Mouse (Mus musculus) left cerebral cortex, adult 2 months (tissue): Measurements from ENCODE around the gene Zfp989. TPM values are rescaled to one million over a fixed set of nuclear protein-coding genes. Genes with fewer than 3 reads are reported as not detected.
"Not testable (repeated sequence)": the region's sequence is repeated elsewhere in the genome, so short reads cannot be mapped to it uniquely, and the experiment has no call there.

ENCODE experiments used
- DNase-seq, 2 experiments: peaks; one replicate each; pipeline ENCODE4 v3.0.0; 2021 to 2022; ENCODE audit warnings: low spot score in 2 of 2, mixed read lengths in 1 of 2; ENCODE audit errors: extremely low spot score in 1 of 2
- H3K27ac ChIP-seq: fragments of 200-600 bp; 2 replicates; pipeline ENCODE4 v1.8.1; 2022
- H3K4me3 ChIP-seq: fragments of 200-600 bp; 2 replicates; pipeline ENCODE4 v1.8.1; 2022
- CTCF ChIP-seq: fragments of 200-600 bp; IDR thresholded peaks from 2 replicates; pipeline ENCODE4 v1.8.1; 2022; ENCODE audit warnings: antibody characterized with exemption, mild to moderate bottlenecking, moderate library complexity
- intact Hi-C: fragments of 180-260 bp; cut with DNase I; formaldehyde crosslinking; loops from one replicate; pipeline ENCODE4 v1.15.1; 2025
- long read RNA-seq, 2 experiments: library from polyadenylated mRNA; stranded (forward); transcript quantifications; one replicate each; pipeline ENCODE4 v2.0.0; 2021; ENCODE audit warnings: borderline mapping rate in 2 of 2
- total RNA-seq, 2 experiments: library from RNA; stranded (reverse); gene quantifications; 2 replicates each; pipeline ENCODE4 v1.2.3; 2021

Zfp989 gene
- not detected for total RNA-seq
- long read RNA-seq, experiment 1, result 0 reads
- long read RNA-seq, experiment 2, result 0 reads

- intact Hi-C loops, H3K4me3 ChIP-seq, DNase-seq, H3K27ac ChIP-seq: not testable (repeated sequence)
Measured at GRCm38 (mm10) chr4:146971757-146972156, at the start of gene Zfp989. Zfp989 (plus strand) TSS chr4:146971976.

GRCm38 (mm10) chr4:146932311-146933082 lies 39.3 kb upstream of the Zfp989 start:
- no peak for TF ChIP-seq CTCF
- no peak for DNase-seq
- intact Hi-C loops, result no loop called here
- Histone ChIP-seq H3K27ac (no peak overlapping the region), H3K4me3 (no peak overlapping the region)

- DNase-seq, H3K27ac ChIP-seq, intact Hi-C loops, H3K4me3 ChIP-seq: not testable (repeated sequence)
Measured at GRCm38 (mm10) chr4:146941691-146942090, 30.1 kb upstream of the Zfp989 start.

DNA sequence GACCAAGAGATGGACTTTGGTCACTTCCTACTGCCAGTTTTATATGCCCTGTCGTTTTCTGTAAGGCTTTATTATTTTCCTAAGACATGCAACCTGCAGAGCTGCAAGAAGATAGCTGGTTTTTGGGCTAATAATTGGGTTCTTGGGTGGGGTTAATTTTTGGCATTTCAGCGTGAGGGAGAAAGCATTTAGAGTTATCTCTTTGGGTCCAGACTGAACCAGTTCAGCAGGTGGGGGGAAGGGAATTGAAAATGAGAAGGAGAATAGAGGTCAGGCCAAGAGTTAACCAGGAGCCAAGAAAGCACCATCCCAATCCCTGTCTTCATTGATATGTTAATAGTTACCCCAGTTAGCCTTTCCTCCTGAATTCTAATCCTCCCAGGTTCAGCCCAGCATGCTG lies 4.8 kb downstream of the Zfp989 start:
- H3K4me3 ChIP-seq, H3K27ac ChIP-seq, DNase-seq, intact Hi-C loops: not testable (repeated sequence)

- H3K27ac ChIP-seq, H3K4me3 ChIP-seq, intact Hi-C loops, DNase-seq: not testable (repeated sequence)
Measured at GRCm38 (mm10) chr4:147018400-147018799, 46.6 kb downstream of the Zfp989 start.

DNA sequence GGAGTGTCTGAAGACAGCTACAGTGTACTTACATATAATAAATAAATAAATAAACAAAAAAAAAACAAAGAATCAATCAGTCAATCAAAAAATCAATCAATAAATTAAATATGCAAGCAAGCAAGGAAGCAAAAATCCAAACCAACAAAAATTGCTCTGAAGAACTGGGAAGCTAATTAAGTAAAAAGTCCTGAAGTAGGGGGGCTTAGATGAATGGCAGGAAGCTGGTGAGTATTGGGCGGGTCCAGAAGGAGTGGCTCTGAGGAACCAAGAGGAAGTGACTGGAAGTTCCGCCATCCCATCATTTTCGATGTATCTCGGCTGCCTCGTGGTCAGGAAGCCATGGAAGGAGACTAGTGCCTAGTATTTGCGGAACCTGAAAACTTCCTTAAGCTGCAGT lies 49.8 kb downstream of the Zfp989 start, which contains the start of gene Rex2:
Rex2 (plus strand) TSS at position 301 of the 400 bp plus-strand sequence.
- intact Hi-C loops, H3K4me3 ChIP-seq: not testable (repeated sequence)

DNA sequence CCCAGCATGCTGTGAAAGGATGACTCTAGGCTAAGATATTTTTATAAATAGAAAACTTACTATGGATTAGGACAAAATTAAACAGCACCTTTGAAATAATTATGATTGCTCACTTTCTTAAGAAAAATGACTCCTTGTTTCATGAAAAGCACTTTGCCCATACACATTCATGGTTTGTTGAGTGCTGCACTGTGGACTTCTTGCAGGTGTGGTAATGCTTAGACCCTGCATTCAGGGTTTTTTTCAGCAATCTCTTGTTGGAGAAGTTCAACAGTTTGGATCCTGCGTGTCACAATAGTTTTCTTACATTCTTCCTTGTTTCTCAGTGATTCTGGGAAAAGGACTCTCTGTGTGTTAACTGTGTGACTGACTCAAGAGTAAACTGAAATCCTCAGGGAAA lies 54.6 kb downstream of the Zfp989 start:
- H3K27ac ChIP-seq, DNase-seq, intact Hi-C loops: not testable (repeated sequence)

More for the DNA sequence above, 49.8 kb downstream of the Zfp989 start, which contains the start of gene Rex2:
- DNase-seq, H3K27ac ChIP-seq: not testable (repeated sequence)

DNA sequence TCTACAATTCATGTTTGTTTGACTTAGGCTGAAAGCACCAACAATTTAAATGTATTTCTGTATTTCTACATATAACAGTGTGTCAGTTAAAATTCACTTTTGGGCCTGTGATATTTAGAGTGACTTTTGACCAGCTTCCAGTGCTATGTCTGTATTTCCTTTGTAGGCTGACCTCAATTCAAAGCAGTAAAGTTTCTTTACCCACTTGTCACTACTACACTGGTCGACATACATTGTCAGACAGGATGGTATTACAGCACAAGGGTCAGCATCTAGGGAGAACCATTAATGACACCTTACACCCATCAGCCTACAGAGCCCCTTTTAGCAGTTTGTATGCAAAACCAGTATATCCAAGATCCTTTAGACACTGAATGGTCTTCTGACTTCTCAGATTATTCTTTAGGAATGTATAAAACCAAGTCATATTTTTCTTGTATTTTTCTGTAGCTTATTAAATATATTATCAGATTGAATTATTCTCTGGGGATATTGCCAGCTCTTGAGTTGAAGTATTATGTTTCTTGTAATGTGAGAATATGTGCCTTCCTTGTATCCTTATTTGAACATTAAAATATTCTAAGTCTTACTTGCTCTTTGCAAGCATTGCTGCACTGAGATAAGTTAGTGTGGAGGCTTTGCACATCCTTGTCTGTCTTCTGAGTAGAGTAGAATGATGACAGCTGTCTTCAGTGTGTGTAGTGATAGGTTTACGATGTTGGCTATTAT lies 59.7 kb downstream of the Zfp989 start:
- H3K27ac ChIP-seq, intact Hi-C loops, H3K4me3 ChIP-seq, DNase-seq: not testable (repeated sequence)

More for the DNA sequence above, 54.6 kb downstream of the Zfp989 start:
- not testable (repeated sequence) for H3K4me3 ChIP-seq

Other genes starting within 250 kb of the Zfp989 start
- gene Gm21411, start 62.4 kb upstream of the Zfp989 start, total RNA-seq, result not detected
- under 1 TPM in 1 of 2 experiments, not detected in 1; 0.50 TPM for gene Rex2, start 49.9 kb downstream of the Zfp989 start, total RNA-seq
- gene Zfp991, start 160.1 kb downstream of the Zfp989 start, total RNA-seq, result 1 to 10 TPM; 7.8 to 8.2 TPM